Mouse (Mus musculus): ENCODE measurements around the gene Ubl7. TPM values are rescaled to one million over a fixed set of nuclear protein-coding genes. Genes with fewer than 3 reads are reported as not detected.

Gene Ubl7
- polyA plus RNA-seq, 1 experiment from 2014 or later = 120 TPM

DNA sequence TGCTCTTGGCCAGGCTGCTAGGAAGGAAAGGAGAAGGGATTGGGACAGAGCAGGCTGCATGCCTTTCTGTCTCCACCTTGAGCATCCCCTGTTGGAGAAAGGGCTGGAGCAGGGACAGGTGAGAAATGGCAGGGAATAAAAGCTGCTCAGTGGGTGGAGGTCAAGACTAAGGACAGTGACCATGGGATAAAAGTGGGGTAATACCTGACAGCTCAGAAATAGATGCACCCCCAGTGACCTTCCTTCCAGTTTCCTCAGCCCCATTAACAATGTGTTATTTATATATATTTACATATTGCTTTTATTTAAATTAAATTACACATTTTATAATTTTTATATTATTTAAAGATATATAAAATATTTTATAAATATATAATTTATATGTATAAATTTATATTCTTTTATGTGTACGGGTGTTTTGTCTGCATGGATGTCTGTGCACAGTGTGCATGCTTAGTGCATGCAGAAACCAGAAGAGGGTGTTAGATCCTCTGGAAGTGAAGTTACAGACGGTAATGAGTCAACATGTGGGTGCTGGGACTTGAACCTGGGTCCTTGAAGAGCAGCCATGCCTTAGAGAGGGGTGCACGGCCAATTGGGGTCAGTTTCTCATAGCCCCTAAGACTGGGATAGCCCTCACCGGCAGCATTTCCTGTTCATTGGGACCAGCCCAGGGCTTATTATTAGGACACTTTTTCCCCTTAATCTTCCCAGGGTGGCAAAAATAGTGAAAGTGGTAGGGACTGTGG lies 52.6 kb downstream of the Ubl7 start:
- Histone ChIP-seq H3K9ac (no peak overlapping the region), H3K4me3 (no peak overlapping the region), H3K27ac (no peak overlapping the region), H3K9me3 (no peaks in the 10 kb centered on the region), H3K4me1 (0 out of 2 replicates have a peak, but pooled peaks cover 3% of the 10 kb centered on the region), H3K36me3 (no peaks in the 10 kb centered on the region), H3K4me2 (no peak overlapping the region), H3K27me3 (no peaks in the 10 kb centered on the region)
- ATAC-seq (ENCODE audit: insufficient number of reproducible peaks, insufficient read depth, low FRiP score, low TSS enrichment, low read depth) = no peak
- 93% methylated on average over 4 of the region's 4 CpGs for WGBS

DNA sequence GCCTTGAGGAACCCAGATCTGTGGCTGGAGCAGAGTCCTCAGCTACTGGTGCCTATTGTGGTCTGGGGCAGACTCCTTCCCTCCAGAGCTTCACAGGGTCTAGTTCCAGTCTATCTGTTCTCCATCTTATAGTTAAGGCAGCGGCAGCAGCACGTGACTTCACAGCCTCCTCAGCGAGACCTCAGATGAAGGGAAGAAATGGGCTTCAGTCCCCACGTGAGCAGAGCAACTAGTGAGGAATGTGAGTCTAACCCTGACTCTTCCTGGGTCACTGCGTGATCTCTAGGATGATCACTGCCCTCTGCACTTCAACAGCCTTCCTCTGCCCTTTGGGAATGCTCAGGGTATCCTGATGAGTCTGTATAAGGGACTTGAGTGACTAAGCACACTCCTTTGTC lies 53.2 kb downstream of the Ubl7 start:
- ATAC-seq (ENCODE audit: insufficient number of reproducible peaks, insufficient read depth, low FRiP score, low TSS enrichment, low read depth) = no peak
- 70% methylated on average over 5 of the region's 5 CpGs for WGBS
- Histone ChIP-seq H3K27ac (no peak overlapping the region), H3K4me2 (no peak overlapping the region), H3K9ac (no peak overlapping the region), H3K4me1 (0 out of 2 replicates have a peak, but pooled peaks cover 3% of the 10 kb centered on the region), H3K27me3 (no peaks in the 10 kb centered on the region), H3K4me3 (no peak overlapping the region), H3K36me3 (no peaks in the 10 kb centered on the region), H3K9me3 (no peaks in the 10 kb centered on the region)

DNA sequence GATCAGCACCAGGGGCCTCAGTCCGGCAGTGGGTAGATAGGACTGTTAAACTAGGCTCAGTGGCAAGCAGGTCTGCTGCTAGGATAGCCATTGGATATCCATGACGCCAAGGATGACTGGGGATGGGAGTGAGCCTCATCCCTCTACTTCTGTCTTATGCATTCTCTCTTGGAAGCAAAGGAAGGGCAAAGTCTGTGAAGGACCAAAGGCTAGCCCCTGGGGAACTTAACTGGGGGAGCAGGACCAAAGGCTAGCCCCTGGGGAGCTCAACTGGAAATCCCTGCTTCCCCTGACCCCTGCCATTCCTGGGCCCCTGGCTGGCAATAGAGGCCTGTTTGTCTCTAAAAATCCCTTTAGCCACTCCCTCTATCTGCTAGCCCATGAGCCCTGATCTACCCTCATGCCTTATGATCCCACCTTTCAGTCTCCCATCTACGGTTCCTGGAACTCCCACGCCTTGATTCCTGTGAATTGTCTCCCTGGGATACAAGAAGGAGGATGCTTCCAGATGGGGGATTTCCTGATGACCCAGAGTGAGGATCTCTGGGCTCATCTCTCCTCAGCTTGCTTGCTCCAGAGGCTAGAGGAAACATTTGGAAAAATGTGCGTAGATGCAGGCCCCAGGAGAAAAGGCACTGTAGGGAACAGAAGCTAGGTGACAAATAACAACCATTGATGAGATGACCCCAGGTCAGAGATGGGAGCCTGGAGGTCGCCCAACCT lies 53.9 kb downstream of the Ubl7 start:
- H3K36me3 ChIP-seq = no peaks in the 10 kb centered on the region
- no peak overlapping the region for H3K27ac ChIP-seq
- 0 out of 2 replicates have a peak, but pooled peaks cover 3% of the 10 kb centered on the region for H3K4me1 ChIP-seq
- H3K9me3 ChIP-seq = no peaks in the 10 kb centered on the region
- no peak overlapping the region for H3K9ac ChIP-seq
- H3K27me3 ChIP-seq = no peaks in the 10 kb centered on the region
- WGBS = 72% methylated on average over 6 of the region's 6 CpGs
- no peak overlapping the region for H3K4me2 ChIP-seq
- ATAC-seq (ENCODE audit: insufficient number of reproducible peaks, insufficient read depth, low FRiP score, low TSS enrichment, low read depth) = no peak
- no peak overlapping the region for H3K4me3 ChIP-seq

DNA sequence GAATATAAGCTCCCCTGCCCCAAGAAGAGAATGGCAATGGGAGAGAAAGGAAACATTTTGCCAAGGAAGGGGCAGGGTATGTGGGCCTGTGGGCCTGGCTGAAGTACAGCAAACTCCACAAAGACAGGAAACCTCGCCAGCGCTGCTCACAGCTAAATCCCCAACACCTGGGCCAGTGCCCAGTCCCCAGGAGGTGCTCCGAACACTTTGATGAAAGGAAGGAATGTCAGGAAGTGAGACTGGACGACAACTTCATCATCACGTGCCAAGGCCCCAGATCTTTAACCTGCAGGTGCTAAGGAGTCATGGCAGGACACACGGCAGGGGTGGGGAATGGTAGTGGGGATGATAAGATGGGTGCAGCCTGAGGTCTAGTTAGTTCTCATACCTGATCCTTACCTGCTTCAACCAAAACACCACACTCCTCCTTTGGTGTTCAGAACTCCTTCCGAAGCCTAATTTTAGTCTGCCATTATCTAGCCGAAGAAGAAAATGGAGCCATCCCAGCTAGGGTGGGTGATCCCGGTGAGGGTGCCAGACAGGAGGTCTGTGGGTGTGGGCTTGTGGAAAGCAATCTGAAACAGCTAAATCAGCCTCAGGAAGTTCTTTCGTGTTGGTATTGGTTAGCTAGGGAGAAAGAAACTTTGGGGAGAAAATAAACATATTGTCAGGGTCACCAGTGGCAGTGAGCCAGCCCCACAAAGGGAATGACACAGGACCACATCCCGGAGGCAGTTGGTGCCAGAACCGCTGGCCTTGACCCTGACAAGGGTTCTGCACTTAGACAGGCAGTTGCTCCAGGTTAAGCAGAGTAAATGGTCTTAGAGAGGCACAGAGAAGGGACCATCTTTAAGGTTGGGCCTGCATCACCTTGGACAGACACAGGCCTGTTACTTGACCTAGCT lies 54.8 kb downstream of the Ubl7 start:
- H3K9ac ChIP-seq = no peak overlapping the region
- no peaks in the 10 kb centered on the region for H3K27me3 ChIP-seq
- WGBS = 73% methylated on average over 12 of the region's 12 CpGs
- no peak overlapping the region for H3K4me2 ChIP-seq
- H3K27ac ChIP-seq = no peak overlapping the region
- ATAC-seq (ENCODE audit: insufficient number of reproducible peaks, insufficient read depth, low FRiP score, low TSS enrichment, low read depth) = no peak
- no peaks in the 10 kb centered on the region for H3K36me3 ChIP-seq
- no peak overlapping the region for H3K4me3 ChIP-seq
- H3K9me3 ChIP-seq = no peaks in the 10 kb centered on the region
- H3K4me1 ChIP-seq = 0 out of 2 replicates have a peak, but pooled peaks cover 3% of the 10 kb centered on the region

DNA sequence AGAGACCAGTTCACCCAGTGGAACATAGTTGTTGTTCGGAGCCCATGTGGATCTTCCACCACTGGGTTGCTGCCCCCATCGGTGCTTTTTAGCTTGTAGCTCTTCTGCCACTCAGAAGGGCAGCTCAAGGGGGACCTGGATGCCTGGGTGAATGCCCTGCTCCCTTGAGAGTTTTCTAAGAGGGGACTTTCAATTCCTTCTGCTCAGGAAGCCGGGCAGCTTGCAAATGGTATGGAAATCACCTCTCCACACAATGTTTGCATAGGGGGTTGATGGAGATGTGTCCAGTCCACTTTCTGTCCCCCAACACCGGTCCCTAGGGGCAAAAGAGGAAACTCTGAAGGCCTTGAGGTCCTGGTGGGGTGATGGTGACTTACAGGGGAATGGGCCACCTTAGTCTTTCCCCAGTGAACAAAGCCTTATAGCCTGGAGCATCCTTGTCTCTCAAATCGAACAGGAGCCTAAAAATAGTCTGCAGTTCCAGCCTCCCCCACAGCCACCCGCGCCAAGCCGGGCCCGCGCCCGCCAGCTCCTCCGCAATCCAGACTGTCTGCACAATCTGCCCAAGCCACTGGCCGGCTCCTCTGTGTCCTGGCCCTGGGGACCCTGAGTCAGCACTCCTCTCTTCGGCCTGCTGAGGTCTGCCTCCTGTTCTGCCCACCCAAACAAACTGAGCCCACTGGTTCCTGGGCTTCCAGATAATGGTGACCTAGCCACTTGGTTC lies 56.6 kb downstream of the Ubl7 start:
- no peaks in the 10 kb centered on the region for H3K9me3 ChIP-seq
- ATAC-seq (ENCODE audit: insufficient number of reproducible peaks, insufficient read depth, low FRiP score, low TSS enrichment, low read depth) = no peak
- no peaks in the 10 kb centered on the region for H3K36me3 ChIP-seq
- 67% methylated on average over 14 of the region's 14 CpGs for WGBS
- no peak overlapping the region for H3K4me3 ChIP-seq
- no peak overlapping the region for H3K27ac ChIP-seq
- no peaks in the 10 kb centered on the region for H3K27me3 ChIP-seq
- H3K4me1 ChIP-seq = peaks cover 11% of the 10 kb centered on the region
- H3K9ac ChIP-seq = no peak overlapping the region
- no peak overlapping the region for H3K4me2 ChIP-seq

DNA sequence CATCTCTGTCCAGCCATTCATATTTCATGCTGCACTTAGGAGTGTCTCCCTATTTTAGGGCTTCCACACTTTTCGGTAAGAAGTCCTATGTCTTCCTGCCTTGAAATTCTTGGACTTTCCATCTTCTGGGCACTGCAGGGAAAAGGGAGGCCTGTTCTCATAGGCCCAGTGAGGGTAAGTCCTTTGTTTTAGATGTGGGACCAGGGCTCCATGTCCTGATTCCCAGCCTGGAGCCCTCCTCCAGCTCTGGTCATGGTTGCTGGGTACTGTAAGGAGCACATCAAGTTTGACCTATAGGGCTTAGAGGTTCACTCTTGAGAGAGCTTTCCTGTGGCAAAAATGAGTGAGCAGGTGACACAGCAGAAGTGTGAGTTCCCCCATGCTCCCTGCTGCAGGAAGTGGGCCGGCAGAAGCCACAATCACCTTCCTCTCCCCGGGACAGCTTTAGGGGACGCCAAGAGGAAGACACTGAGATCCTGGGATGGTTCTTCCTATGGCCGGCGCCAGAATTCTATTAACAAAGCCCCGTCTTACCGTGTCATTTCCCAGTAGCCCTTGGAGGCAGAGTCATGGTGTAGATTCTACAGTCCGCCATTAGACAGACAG lies 57.5 kb downstream of the Ubl7 start:
- H3K9ac ChIP-seq = no peak overlapping the region
- H3K27me3 ChIP-seq = no peaks in the 10 kb centered on the region
- no peak overlapping the region for H3K4me3 ChIP-seq
- ATAC-seq (ENCODE audit: insufficient number of reproducible peaks, insufficient read depth, low FRiP score, low TSS enrichment, low read depth) = no peak
- no peak overlapping the region for H3K27ac ChIP-seq
- no peaks in the 10 kb centered on the region for H3K9me3 ChIP-seq
- H3K4me1 ChIP-seq = peaks cover 18% of the 10 kb centered on the region
- WGBS = 87% methylated on average over 9 of the region's 9 CpGs
- no peaks in the 10 kb centered on the region for H3K36me3 ChIP-seq
- no peak overlapping the region for H3K4me2 ChIP-seq

DNA sequence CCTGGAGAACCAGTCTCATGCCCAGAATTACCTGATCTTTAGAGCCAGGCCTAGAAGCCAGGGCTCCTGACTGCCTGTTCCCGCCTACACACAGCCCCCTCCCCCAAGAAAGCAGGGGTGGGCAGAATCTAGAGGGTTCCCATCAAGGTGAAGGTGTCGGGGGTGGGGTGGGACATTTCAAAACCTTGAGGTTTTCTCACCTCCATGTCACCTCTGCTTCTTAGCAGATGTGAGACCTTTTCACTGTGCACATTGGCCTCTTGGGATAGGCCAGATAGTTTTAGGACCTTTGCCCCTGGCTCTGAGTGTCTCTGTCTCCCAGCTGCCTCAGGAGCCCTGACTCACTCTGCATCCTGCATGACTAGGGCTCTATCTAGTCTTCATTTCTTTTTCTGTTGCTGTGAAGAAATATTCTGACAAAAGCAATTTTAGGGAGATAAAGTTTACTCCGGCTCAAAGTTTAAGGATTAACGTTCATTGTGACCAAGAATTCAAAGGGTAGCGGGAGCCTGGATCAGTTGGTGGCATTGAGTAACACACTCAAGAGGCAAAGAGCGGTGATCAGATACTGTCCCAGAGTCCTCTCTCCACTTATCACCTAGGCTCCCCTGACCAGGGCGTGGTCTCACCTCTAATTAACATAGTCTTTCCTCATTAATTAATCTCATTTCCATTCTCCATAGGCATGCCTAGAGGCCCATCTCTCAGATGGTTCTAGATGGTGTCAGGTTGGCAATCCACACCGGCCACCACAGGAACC lies 58.2 kb downstream of the Ubl7 start:
- WGBS = 87% methylated on average over 8 of the region's 8 CpGs
- H3K4me2 ChIP-seq = no peak overlapping the region
- peaks cover 24% of the 10 kb centered on the region for H3K4me1 ChIP-seq
- H3K9me3 ChIP-seq = no peaks in the 10 kb centered on the region
- no peak overlapping the region for H3K4me3 ChIP-seq
- no peak for ATAC-seq (ENCODE audit: insufficient number of reproducible peaks, insufficient read depth, low FRiP score, low TSS enrichment, low read depth)
- no peak overlapping the region for H3K9ac ChIP-seq
- no peaks in the 10 kb centered on the region for H3K27me3 ChIP-seq
- no peaks in the 10 kb centered on the region for H3K36me3 ChIP-seq
- H3K27ac ChIP-seq = no peak overlapping the region

DNA sequence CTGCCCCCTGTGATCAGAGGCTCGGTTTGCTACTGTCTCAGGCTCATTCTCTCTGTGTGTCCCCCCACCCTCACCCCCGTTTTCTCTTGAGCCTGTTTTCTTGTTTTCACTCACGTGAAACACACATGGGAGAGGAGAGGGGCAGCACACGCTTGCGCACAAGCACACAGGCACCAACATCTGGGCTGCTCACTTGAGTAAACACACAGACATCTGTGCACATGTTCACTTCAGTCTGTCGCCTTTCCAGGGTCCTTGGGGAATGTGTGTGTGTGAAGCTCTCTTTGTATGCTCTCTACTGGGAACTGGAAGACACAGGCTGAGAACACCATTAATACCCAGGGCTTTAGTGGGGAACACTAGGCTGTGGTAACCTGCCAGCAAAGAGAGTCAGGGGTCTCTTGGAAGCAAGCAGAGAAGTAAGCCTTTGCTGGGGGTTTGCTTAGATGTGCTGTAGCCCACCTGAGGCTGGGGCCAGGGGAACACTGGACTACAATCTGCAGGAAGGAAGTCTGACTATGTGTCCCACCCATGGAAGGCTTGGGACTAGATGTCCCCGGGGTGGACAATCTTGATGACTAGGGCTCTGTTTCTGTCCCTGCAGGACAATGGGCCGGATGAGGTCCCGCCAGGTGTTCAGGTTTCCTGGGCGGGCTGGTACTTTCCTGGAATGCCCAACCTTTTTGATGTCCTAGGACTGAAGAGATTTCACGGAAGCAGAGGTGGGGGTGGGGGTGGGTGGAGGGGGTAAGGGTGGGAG lies 59.1 kb downstream of the Ubl7 start:
- Histone ChIP-seq H3K9ac (no peak overlapping the region), H3K27ac (no peak overlapping the region)
- no peak for ATAC-seq (ENCODE audit: insufficient number of reproducible peaks, insufficient read depth, low FRiP score, low TSS enrichment, low read depth)

DNA sequence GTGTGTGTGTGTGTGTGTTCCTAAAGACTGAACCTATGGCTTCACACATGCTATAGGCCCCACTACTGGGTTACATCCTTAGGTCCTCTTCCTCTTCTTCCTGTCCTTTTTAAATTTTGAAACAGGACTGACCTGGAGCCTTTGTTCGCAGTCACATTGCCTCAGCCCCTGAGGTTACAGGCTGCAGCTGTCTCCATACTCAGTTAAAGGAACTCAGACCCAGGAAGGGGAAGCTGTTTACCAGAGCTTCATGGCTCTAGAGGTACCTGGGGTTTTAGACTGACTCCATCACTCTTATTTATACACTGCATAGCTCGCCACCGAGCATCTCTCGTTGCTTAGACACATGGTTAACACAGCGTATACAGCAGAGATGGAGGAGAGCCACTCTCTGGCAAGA lies 60.6 kb downstream of the Ubl7 start:
- WGBS = 91% methylated on average over 5 of the region's 5 CpGs
- Histone ChIP-seq H3K27me3 (no peaks in the 10 kb centered on the region), H3K9me3 (no peaks in the 10 kb centered on the region), H3K4me3 (no peak overlapping the region), H3K9ac (no peak overlapping the region), H3K4me2 (no peak overlapping the region), H3K4me1 (peaks cover 24% of the 10 kb centered on the region), H3K36me3 (no peaks in the 10 kb centered on the region), H3K27ac (no peak overlapping the region)
- ATAC-seq (ENCODE audit: insufficient number of reproducible peaks, insufficient read depth, low FRiP score, low TSS enrichment, low read depth) = no peak

More for the DNA sequence above, 59.1 kb downstream of the Ubl7 start:
- H3K36me3 ChIP-seq = no peaks in the 10 kb centered on the region
- no peak overlapping the region for H3K4me2 ChIP-seq
- peaks cover 24% of the 10 kb centered on the region for H3K4me1 ChIP-seq
- no peaks in the 10 kb centered on the region for H3K27me3 ChIP-seq
- no peak overlapping the region for H3K4me3 ChIP-seq
- WGBS = 70% methylated on average over 11 of the region's 11 CpGs
- H3K9me3 ChIP-seq = no peaks in the 10 kb centered on the region

DNA sequence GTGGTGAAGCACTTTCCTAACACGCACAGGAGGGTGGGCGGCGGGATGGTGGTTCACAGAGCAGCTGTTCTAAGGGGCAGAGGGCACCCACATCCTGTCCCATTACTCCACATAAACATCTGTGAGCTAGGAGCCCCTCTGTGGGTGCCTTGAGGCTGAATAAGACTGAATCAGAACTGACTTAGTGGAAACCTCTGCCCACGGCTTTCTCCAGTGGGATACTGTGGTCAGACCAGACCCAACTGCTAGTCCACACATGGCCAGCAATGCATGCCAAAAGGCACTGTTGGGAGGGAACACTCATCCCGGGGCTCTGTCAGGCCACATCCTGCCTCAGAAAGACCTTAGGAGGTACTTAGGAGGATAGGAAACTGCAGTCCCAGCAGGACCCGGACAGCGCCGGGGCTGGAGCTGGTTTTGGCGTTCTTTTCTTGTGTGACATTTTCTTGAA lies 61.4 kb downstream of the Ubl7 start:
- no peak overlapping the region for H3K4me2 ChIP-seq
- WGBS = 55% methylated on average over 9 of the region's 9 CpGs

More for the DNA sequence above, 61.4 kb downstream of the Ubl7 start:
- H3K36me3 ChIP-seq = no peaks in the 10 kb centered on the region
- peak overlapping the region; percentile 48; the same call in 1 of the 2 replicates for H3K27ac ChIP-seq
- H3K4me3 ChIP-seq = no peak overlapping the region
- ATAC-seq (ENCODE audit: insufficient number of reproducible peaks, insufficient read depth, low FRiP score, low TSS enrichment, low read depth) = no peak
- H3K4me1 ChIP-seq = peaks cover 24% of the 10 kb centered on the region
- H3K27me3 ChIP-seq = no peaks in the 10 kb centered on the region
- H3K9ac ChIP-seq = no peak overlapping the region
- no peaks in the 10 kb centered on the region for H3K9me3 ChIP-seq

Data from embryonic facial prominence, embryonic 13.5 days (tissue).